Mouse (Mus musculus): ENCODE measurements around the gene Pgap3.

- no peak for TF ChIP-seq CTCF (IDR thresholded peaks at IDR 0.05; ENCODE audit: extremely low read depth, insufficient read length, insufficient replicate concordance, low read depth, low read length)
- TF ChIP-seq POLR2A (IDR thresholded peaks at IDR 0.05; ENCODE audit: low read depth, low read length), result no peak
Measured at GRCm38 (mm10) chr11:98364410-98364809, 35.9 kb downstream of the Pgap3 start.
